Mouse (Mus musculus) testis, adult 2 months (tissue): ENCODE data around the gene Rab11fip5.

Experiments used
- CTCF ChIP-seq: fragments of 200-500 bp; IDR thresholded peaks from 2 replicates; pipeline ENCODE4 v1.5.1; 2012; ENCODE audit warnings: low read depth, mild to moderate bottlenecking, inconsistent platforms, low read length, moderate library complexity; ENCODE audit not compliant: control insufficient read depth, insufficient read depth, insufficient replicate concordance
- POLR2A ChIP-seq: fragments of 200-500 bp; IDR thresholded peaks from 2 replicates; pipeline ENCODE4 v1.6.1; 2012; ENCODE audit warnings: low read depth, mild to moderate bottlenecking, inconsistent platforms, low read length, moderate library complexity; ENCODE audit not compliant: control insufficient read depth

DNA sequence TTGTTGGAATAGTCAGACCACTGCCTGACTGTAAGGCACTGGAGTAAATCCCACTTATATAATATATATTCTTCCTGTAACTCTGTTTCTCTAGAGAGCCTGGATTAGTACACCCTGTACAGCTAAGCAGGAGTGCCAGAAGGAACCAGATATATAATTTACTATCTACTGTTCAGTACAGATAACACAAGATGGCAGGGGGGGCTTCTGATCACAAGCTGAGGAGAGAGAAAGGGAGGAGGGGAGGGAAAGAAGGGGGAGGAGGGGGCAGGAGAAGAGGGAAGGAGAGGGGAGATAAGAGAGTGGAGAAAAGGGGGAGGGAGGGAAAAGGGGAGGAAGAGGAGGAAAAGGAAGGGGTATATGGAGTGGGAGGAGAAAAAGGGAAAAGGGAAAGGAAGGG lies 68.6 kb downstream of the Rab11fip5 start:
- TF ChIP-seq CTCF (no peak), POLR2A (no peak)
